Mouse (Mus musculus) liver, embryonic 14.5 days (tissue): Measurements from ENCODE around the gene Adrb1. TPM values are rescaled to one million over a fixed set of nuclear protein-coding genes. Genes with fewer than 3 reads are reported as not detected.

Experiments
- ATAC-seq: fragments of 200-750 bp; cut with Nextera tagmentation; 2 replicates; pipeline ENCODE4 v1.8.0; 2017; ENCODE audit warnings: moderate number of reproducible peaks, mild to moderate bottlenecking, moderate library complexity; ENCODE audit not compliant: insufficient read depth
- DNase-seq, 3 experiments: peaks; one replicate each; pipeline ENCODE4 v3.0.0-alpha.2; 2012 to 2013; ENCODE audit warnings: low read depth in 3 of 3, low spot score in 3 of 3
- H3K27ac ChIP-seq: fragments of 300-500 bp; sonication (generic); 2 replicates; pipeline ENCODE4 v1.5.1; 2014; ENCODE audit warnings: moderate library complexity, mild to moderate bottlenecking, control low read depth, inconsistent platforms
- H3K27me3 ChIP-seq: fragments of 300-500 bp; sonication (generic); 2 replicates; pipeline ENCODE4 v1.6.1; 2014; ENCODE audit warnings: mild to moderate bottlenecking, low read length, moderate library complexity; ENCODE audit not compliant: control insufficient read depth, insufficient read depth
- H3K36me3 ChIP-seq: fragments of 300-500 bp; sonication (generic); replicated peaks from 2 replicates; pipeline ENCODE4 v1.6.1; 2014; ENCODE audit warnings: low read depth; ENCODE audit not compliant: control insufficient read depth, insufficient read depth
- H3K4me1 ChIP-seq, 2 experiments: fragments of 200-500 bp in 1 of 2; fragments of 300-500 bp in 1 of 2; sonication (generic) in 1 of 2; replicated peaks; 2 replicates each; pipeline ENCODE4 v1.6.1; 2012 to 2014; ENCODE audit warnings: antibody characterized with exemption in 1 of 2, inconsistent platforms in 1 of 2, low read length in 1 of 2; ENCODE audit not compliant: control insufficient read depth in 2 of 2, insufficient read depth in 2 of 2
- H3K4me2 ChIP-seq: fragments of 300-500 bp; sonication (generic); 2 replicates; pipeline ENCODE4 v1.6.1; 2014; ENCODE audit warnings: low read depth, mild to moderate bottlenecking, control low read depth, moderate library complexity
- H3K4me3 ChIP-seq, 2 experiments: fragments of 200-500 bp in 1 of 2; fragments of 300-500 bp in 1 of 2; sonication (generic) in 1 of 2; 2 replicates each; pipeline ENCODE4 v1.5.1; 2012 to 2014; ENCODE audit warnings: low read depth in 2 of 2, low read length in 2 of 2, mild to moderate bottlenecking in 2 of 2, control low read depth in 1 of 2, inconsistent platforms in 1 of 2, moderate library complexity in 1 of 2; ENCODE audit not compliant: insufficient read depth in 1 of 2
- H3K9ac ChIP-seq: fragments of 300-500 bp; sonication (generic); replicated peaks from 2 replicates; pipeline ENCODE4 v1.6.1; 2014; ENCODE audit warnings: mild to moderate bottlenecking, control low read depth, moderate library complexity
- H3K9me3 ChIP-seq: fragments of 300-500 bp; sonication (generic); 2 replicates; pipeline ENCODE4 v1.6.1; 2016; ENCODE audit warnings: low read length, mixed read lengths; ENCODE audit not compliant: control insufficient read depth
- CTCF ChIP-seq: IDR thresholded peaks from 2 replicates; pipeline ENCODE4 v1.5.1; 2016; ENCODE audit warnings: antibody characterized with exemption, low read depth, control low read depth
- EP300 ChIP-seq: IDR thresholded peaks from 2 replicates; pipeline ENCODE4 v1.6.1; 2016; ENCODE audit warnings: antibody characterized with exemption, low read depth
- WGBS: fragments of 180-500 bp; shearing (Covaris S2); extraction: QIAGEN DNeasy Blood & Tissue Kit; methylation state at CpG from one replicate; pipeline ENCODE4 v1.1.7; 2014; ENCODE audit not compliant: insufficient replicate concordance; 5-methylcytosine and 5-hydroxymethylcytosine counted together
- polyA plus RNA-seq, 2 experiments: library from polyadenylated mRNA; depleted of rRNA in 1 of 2; stranded (reverse) in 1 of 2; unstranded in 1 of 2; fragments of >200 nt; fragmentation: Nextera tagmentation in 1 of 2; extraction: Ambion mirVana in 1 of 2; gene quantifications; 2 replicates each; pipeline versions ENCODE4 v1.2.1 to v1.2.3; 2012 to 2014

The Adrb1 gene
- polyA plus RNA-seq, 2 experiments, result 0.20 to 0.30 TPM

DNA sequence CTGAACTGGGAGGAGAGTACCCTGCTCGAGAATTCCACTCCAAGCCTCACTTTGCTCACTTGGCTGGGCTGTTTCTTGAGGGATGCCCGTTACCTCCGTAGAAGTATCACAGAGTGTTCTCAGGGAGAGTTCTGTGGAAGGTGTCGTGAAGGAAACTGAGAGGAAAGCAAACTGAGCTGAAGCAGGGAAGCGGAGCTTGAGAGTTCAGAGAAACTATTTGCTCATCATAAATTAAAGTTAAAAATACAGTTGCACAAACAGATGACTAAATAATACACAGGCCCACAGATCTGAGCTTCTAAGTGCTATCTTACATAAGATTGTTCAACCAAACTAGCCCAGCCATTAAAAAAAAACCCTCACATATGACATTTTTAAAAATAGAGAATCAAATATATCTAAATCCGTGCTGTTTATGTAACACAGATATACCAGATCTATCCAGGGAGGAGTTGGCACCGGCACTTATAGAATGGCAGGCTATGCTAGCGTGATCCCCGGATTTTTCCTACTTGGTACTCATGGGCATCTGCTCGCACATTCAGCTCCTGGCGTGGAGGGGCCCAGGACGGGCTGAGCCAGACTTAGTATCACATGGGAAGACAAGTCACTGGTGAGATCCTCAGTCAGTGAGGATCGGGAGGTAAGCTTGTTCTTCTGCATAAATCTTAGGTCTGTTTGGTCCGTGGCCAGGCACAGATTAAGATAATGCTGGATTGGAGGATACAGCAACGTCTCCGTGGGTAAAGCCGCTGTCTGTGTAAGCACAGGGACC is 11.7 kb upstream of the Adrb1 start:
- Histone ChIP-seq H3K9me3 (no peaks in the 10 kb centered on the region), H3K4me2 (no peak overlapping the region), H3K27me3 (no peaks in the 10 kb centered on the region), H3K4me3 (no peak overlapping the region), H3K36me3 (no peaks in the 10 kb centered on the region), H3K4me1 (no peaks in the 10 kb centered on the region), H3K9ac (no peak overlapping the region), H3K27ac (no peak overlapping the region)
- TF ChIP-seq CTCF, result no peak
- TF ChIP-seq EP300, result no peak
- DNase-seq (no peak), ATAC-seq (no peak)
- WGBS, result 63% methylated on average over 17 of the region's 17 CpGs

DNA sequence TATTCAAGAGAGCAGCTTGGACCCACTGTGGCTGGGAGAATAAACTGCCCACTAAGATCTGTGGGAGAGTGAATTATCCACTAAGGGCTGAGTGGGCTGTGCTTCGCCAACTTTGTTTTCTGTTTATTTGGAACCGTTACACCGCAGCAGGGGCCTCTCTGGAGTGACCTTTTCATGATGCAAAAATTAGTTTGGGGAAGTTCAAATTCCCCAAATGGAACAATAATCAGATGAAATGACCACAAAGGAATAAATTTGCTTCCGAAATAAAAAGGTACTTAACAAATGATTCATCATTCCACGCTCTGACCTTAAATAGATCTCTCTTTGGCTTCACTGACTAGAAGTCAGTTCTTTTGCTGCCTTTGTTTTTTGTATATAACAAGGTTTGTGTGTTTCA is 8.4 kb upstream of the Adrb1 start:
- 61% methylated on average over 5 of the region's 5 CpGs for WGBS
- H3K36me3 ChIP-seq, result no peaks in the 10 kb centered on the region
- H3K9ac ChIP-seq, result no peak overlapping the region
- no peak overlapping the region for H3K4me3 ChIP-seq
- TF ChIP-seq CTCF (no peak), EP300 (no peak)
- no peaks in the 10 kb centered on the region for H3K27me3 ChIP-seq
- H3K27ac ChIP-seq, result no peak overlapping the region
- no peaks in the 10 kb centered on the region for H3K4me1 ChIP-seq
- ATAC-seq (no peak), DNase-seq (no peak)
- H3K4me2 ChIP-seq, result no peak overlapping the region
- H3K9me3 ChIP-seq, result no peaks in the 10 kb centered on the region

- TF ChIP-seq EP300, result no peak
- TF ChIP-seq CTCF, result no peak
- WGBS, result 41% methylated on average over 4 of the region's 4 CpGs
- no peak overlapping the region for H3K9ac ChIP-seq
- ATAC-seq (no peak), DNase-seq (no peak)
- no peak overlapping the region for H3K27ac ChIP-seq
- H3K4me3 ChIP-seq, result no peak overlapping the region
- H3K4me2 ChIP-seq, result no peak overlapping the region
- H3K36me3 ChIP-seq, result no peaks in the 10 kb centered on the region
- H3K9me3 ChIP-seq, result no peaks in the 10 kb centered on the region
- no peaks in the 10 kb centered on the region for H3K4me1 ChIP-seq
- peaks cover 8% of the 10 kb centered on the region for H3K27me3 ChIP-seq
Observed at GRCm38 (mm10) chr19:56714661-56715170, 7.3 kb upstream of the Adrb1 start.

DNA sequence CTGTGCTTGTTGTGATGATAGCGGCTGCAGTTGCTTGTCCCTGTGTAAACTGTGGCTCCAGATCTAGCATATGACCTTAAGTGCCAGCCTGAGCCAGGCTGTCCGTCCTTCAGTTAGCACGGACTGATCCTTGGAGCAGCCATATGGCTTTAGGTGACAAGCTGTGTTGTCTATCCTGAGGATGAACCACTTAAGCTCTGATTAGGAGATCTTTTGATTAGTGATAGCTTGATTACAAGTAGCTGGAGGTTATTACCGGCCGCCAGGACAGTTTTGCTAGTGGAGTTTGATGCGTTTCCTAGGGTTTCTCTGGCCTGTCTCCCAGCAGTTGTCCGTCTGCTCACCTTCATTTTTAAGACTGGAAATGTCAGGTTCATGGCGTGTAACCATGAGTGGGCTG is 4.0 kb upstream of the Adrb1 start:
- Histone ChIP-seq H3K4me3 (no peak overlapping the region), H3K9ac (no peak overlapping the region), H3K9me3 (no peaks in the 10 kb centered on the region), H3K4me1 (no peaks in the 10 kb centered on the region), H3K4me2 (no peak overlapping the region), H3K36me3 (no peaks in the 10 kb centered on the region), H3K27me3 (peaks cover 41% of the 10 kb centered on the region), H3K27ac (no peak overlapping the region)
- TF ChIP-seq CTCF, result no peak
- no peak for TF ChIP-seq EP300
- ATAC-seq (no peak), DNase-seq (no peak)
- WGBS, result 66% methylated on average over 8 of the region's 8 CpGs

DNA sequence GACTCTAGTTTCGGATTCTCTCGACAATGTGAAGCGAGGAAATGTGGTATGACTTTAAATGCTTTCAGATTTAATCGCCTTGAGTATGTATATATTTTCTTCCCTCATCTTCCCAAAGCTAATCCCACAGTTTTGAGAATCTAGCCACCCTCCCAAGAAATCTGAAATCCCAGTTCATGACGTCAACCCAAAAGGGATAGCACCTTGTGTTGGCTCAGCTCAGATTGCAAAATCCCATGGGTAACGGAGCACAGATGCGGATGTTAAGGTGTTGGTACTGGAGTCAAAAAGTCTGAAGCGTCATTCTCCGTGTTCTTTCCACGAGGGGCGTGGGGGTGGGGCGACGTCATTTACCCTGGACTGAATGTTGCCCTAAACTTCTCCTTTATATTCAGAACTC is 1.1 kb upstream of the Adrb1 start:
- Histone ChIP-seq H3K4me2 (no peak overlapping the region), H3K27ac (no peak overlapping the region), H3K4me3 (no peak overlapping the region), H3K36me3 (no peaks in the 10 kb centered on the region), H3K27me3 (peaks cover 65% of the 10 kb centered on the region), H3K9me3 (no peaks in the 10 kb centered on the region), H3K9ac (no peak overlapping the region), H3K4me1 (no peaks in the 10 kb centered on the region)
- DNase-seq (no peak), ATAC-seq (no peak)
- 18% methylated on average over 13 of the region's 13 CpGs for WGBS
- no peak for TF ChIP-seq CTCF
- no peak for TF ChIP-seq EP300
